ENCODE assay signal across 23 mouse cellular contexts in genomic region chr16:92571246-92571645, GRCm38 (mm10).
DNase-seq lines count a peak whose midpoint lies in the region; ATAC-seq and TF ChIP-seq lines count a peak whose summit lies in the region.
"Had no signal": no experiment of that assay in that cellular context is flagged by ENCODE, and none has a peak within 500 bp of the region (broad histone marks: within the 10 kb centered on the region; RNA-seq: fewer than 3 reads in every experiment).

No protein-coding gene starts in this region.

- H3K4me3 ChIP-seq in testis, adult 2 months (ENCODE audit: control insufficient read depth, low read depth, low read length): peak overlapping the region; percentile 62
- no peak overlapping the region for H3K4me3 ChIP-seq in heart, embryonic 10.5 days
- H3K4me3 ChIP-seq: forebrain, embryonic 13.5 days; gastrocnemius, adult 2 months; limb, embryonic 15.5 days; neural tube, embryonic 15.5 days; stomach, embryonic 15.5 days had no signal

- ATAC-seq in megakaryocyte, adult 5-6 weeks (ENCODE audit: poor library complexity, severe bottlenecking): 0 out of 2 replicates have a peak, but pooled peaks have one; percentile 24
- ATAC-seq: activated CD4-positive, CD25-positive, alpha-beta regulatory T cell, adult 4 months; forebrain, embryonic 13.5 days; intestine, postnatal 0 days had no signal

- H3K27ac ChIP-seq in testis, adult 2 months (ENCODE audit: control insufficient read depth, insufficient read depth, low read depth, low read length): no peak overlapping the region
- no peak overlapping the region for H3K27ac ChIP-seq in heart, embryonic 10.5 days
- H3K27ac ChIP-seq: forebrain, embryonic 13.5 days; limb, embryonic 15.5 days; liver, embryonic 14.5 days; neural tube, embryonic 15.5 days; stomach, embryonic 15.5 days had no signal

- H3K27me3 ChIP-seq in testis, adult 2 months (ENCODE audit: control insufficient read depth, insufficient read depth, low read length): no peaks in the 10 kb centered on the region
- peaks cover 24% of the 10 kb centered on the region for H3K27me3 ChIP-seq in heart, embryonic 10.5 days (ENCODE audit: insufficient read depth, poor library complexity, severe bottlenecking)
- H3K27me3 ChIP-seq: stomach, embryonic 15.5 days had no signal

- H3K9me3 ChIP-seq in heart, embryonic 10.5 days: no peaks in the 10 kb centered on the region
- H3K9me3 ChIP-seq: forebrain, embryonic 13.5 days; limb, embryonic 15.5 days; neural tube, embryonic 15.5 days; stomach, embryonic 15.5 days had no signal

- H3K4me1 ChIP-seq in testis, adult 2 months (ENCODE audit: control insufficient read depth, insufficient read depth, low read length): peaks cover 4% of the 10 kb centered on the region
- H3K4me1 ChIP-seq in heart, embryonic 10.5 days: peaks cover 4% of the 10 kb centered on the region; the same call in 1 of the 2 replicates
- H3K4me1 ChIP-seq: forebrain, embryonic 13.5 days; neural tube, embryonic 15.5 days had no signal

- DNase-seq in testis, postnatal 10 days (ENCODE audit: low spot score): no peak
- peak; percentile 22 for DNase-seq in WW6 (ENCODE audit: low read depth, low spot score)
- DNase-seq in heart, postnatal 14 days: no peak
- DNase-seq in urinary bladder, postnatal 25 days (ENCODE audit: low spot score): no peak
- no peak for DNase-seq in heart, embryonic 10.5 days (ENCODE audit: low spot score)
- DNase-seq: adrenal gland, adult 8-10 months; B cell, adult 2 months; cerebellum, adult 2 months; cerebellum, postnatal 36 days; gastrocnemius, adult 2 months; kidney, postnatal 4 days; layer of hippocampus, adult 9-11 months; left cerebral cortex, postnatal 4 days; thymus, postnatal 14 days had no signal

- no peaks in the 10 kb centered on the region for H3K36me3 ChIP-seq in testis, adult 2 months (ENCODE audit: control insufficient read depth, insufficient read depth, low read length)
- no peaks in the 10 kb centered on the region for H3K36me3 ChIP-seq in heart, embryonic 10.5 days
- H3K36me3 ChIP-seq: limb, embryonic 15.5 days; neural tube, embryonic 15.5 days; stomach, embryonic 15.5 days had no signal

- TF ChIP-seq POLR2A in testis, adult 2 months (IDR thresholded peaks at IDR 0.05; ENCODE audit: control insufficient read depth, low read depth, low read length): no peak

- intact Hi-C loops in heart, postnatal 14 days (cut with DNase I): no loop called here

- 85% methylated on average over 11 of the region's 11 CpGs for WGBS in heart, embryonic 10.5 days

- TF ChIP-seq CTCF in testis, adult 2 months (IDR thresholded peaks at IDR 0.05; ENCODE audit: control insufficient read depth, insufficient read depth, insufficient replicate concordance, low read depth, low read length): no peak
